Mouse (Mus musculus): ENCODE results near the gene Gm10112.

Gm10112 gene

DNA sequence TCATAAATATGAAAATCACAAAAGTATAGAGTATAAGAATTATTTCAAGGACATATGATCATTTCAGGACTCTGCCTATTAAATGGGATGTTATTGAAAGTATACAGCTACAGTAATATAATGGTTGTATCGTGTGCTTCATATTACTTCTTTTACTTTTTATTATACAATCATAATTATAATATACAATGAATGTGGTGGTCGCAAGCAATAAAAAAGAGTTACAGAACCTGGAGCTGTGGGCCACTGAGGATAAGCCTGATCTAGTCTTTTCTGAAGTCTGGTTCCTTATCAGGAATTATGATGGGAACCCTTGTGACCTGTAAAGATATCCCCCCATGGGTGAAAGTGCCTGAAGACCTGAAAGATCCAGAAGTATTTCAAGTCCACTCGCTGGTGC, at the start of gene Gm10112:
Gm10112 (plus strand) TSS at position 301 of the 400 bp plus-strand sequence.
- no peak for DNase-seq (ENCODE audit: low read depth, low spot score)

DNA sequence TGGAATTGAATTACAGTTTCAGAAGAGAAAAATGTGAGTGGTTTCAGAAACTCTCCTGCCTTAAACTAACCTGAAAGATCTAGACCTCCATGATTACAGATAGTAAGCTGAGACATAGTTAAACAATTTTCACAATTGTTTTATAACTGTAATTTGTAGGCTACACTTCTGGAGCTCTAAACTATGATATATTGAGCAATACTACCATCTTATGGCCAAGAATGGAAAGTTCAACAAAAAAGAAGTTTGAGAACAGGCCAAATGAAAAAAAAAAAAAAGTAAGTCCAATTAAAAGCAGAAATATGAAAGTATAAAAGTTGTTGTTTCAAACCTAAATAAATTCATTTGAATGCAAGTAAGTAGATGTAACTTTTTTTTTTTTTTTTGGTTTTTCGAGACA, 21.4 kb downstream of the Gm10112 start:
- DNase-seq (ENCODE audit: low read depth, low spot score), result no peak

GRCm38 (mm10) chrX:111196376-111196775, 28.2 kb downstream of the Gm10112 start:
- DNase-seq (ENCODE audit: low read depth, low spot score), result no peak

DNA sequence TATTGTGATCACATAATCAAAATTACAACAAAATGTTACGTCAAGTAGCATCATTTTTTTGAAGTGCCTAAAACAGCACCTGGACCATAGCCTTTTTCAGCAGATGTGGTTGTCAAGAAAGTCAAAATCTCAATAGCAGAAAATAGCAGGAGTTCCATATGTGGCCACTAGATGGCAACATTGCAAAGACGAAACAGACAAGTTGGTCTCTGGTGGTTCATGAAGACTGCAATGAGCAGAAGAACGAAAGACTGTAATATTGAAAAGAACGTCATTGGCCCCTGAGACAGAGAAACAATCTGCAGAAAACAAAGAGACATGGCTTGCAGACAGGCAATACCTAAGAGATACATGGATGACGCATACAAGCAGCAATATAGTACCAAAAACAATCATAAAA, 42.1 kb downstream of the Gm10112 start:
- no peak for DNase-seq (ENCODE audit: low read depth, low spot score)

All from WW6 (cell line).